Mouse (Mus musculus): ENCODE data around the gene Ces3b. TPM values are rescaled to one million over a fixed set of nuclear protein-coding genes. Genes with fewer than 3 reads are reported as not detected.

The Ces3b gene
- not detected for polyA plus RNA-seq (2014; fragmentation: Illumina TruSeq; extraction: RNeasy Lipid Tissue Mini Kit (QIAGEN cat#74804); ENCODE audit: low read depth, low replicate concordance)

GRCm38 (mm10) chr8:105083449-105084050 lies at the start of gene Ces3b:
Gene Ces3b (plus strand): TSS chr8:105083753.

GRCm38 (mm10) chr8:105048371-105048854 lies 35.1 kb upstream of the Ces3b start, which contains the start of gene Ces3a:
Gene Ces3a (plus strand): TSS chr8:105048601.

GRCm38 (mm10) chr8:105131509-105131908 lies 48.0 kb downstream of the Ces3b start, which contains the start of gene Ces4a:
Gene Ces4a (plus strand): TSS chr8:105131800.

Other genes starting within 250 kb of the Ces3b start
- gene Ces2c, start 236.7 kb upstream of the Ces3b start, polyA plus RNA-seq (2014; fragmentation: Illumina TruSeq; extraction: RNeasy Lipid Tissue Mini Kit (QIAGEN cat#74804); ENCODE audit: low read depth, low replicate concordance), result 95.0 TPM
- 12.1 TPM for gene Ces2e, start 157.5 kb upstream of the Ces3b start, polyA plus RNA-seq (2014; fragmentation: Illumina TruSeq; extraction: RNeasy Lipid Tissue Mini Kit (QIAGEN cat#74804); ENCODE audit: low read depth, low replicate concordance)
- gene Ces2f, start 136.4 kb upstream of the Ces3b start, polyA plus RNA-seq (2014; fragmentation: Illumina TruSeq; extraction: RNeasy Lipid Tissue Mini Kit (QIAGEN cat#74804); ENCODE audit: low read depth, low replicate concordance), result 0.20 TPM
- 8.8 TPM for gene Ces2g, start 122.0 kb upstream of the Ces3b start, polyA plus RNA-seq (2014; fragmentation: Illumina TruSeq; extraction: RNeasy Lipid Tissue Mini Kit (QIAGEN cat#74804); ENCODE audit: low read depth, low replicate concordance)
- gene Ces2h, start 82.9 kb upstream of the Ces3b start, polyA plus RNA-seq (2014; fragmentation: Illumina TruSeq; extraction: RNeasy Lipid Tissue Mini Kit (QIAGEN cat#74804); ENCODE audit: low read depth, low replicate concordance), result 0.28 TPM
- not detected for gene Ces3a, start 35.2 kb upstream of the Ces3b start, polyA plus RNA-seq (2014; fragmentation: Illumina TruSeq; extraction: RNeasy Lipid Tissue Mini Kit (QIAGEN cat#74804); ENCODE audit: low read depth, low replicate concordance)
- gene Ces4a, start 48.0 kb downstream of the Ces3b start, polyA plus RNA-seq (2014; fragmentation: Illumina TruSeq; extraction: RNeasy Lipid Tissue Mini Kit (QIAGEN cat#74804); ENCODE audit: low read depth, low replicate concordance), result not detected
- 50.5 TPM for gene Cbfb, start 86.9 kb downstream of the Ces3b start, polyA plus RNA-seq (2014; fragmentation: Illumina TruSeq; extraction: RNeasy Lipid Tissue Mini Kit (QIAGEN cat#74804); ENCODE audit: low read depth, low replicate concordance)
- gene D230025D16Rik, start 141.4 kb downstream of the Ces3b start, polyA plus RNA-seq (2014; fragmentation: Illumina TruSeq; extraction: RNeasy Lipid Tissue Mini Kit (QIAGEN cat#74804); ENCODE audit: low read depth, low replicate concordance), result 33.1 TPM
- 0.81 TPM for gene B3gnt9, start 171.4 kb downstream of the Ces3b start, polyA plus RNA-seq (2014; fragmentation: Illumina TruSeq; extraction: RNeasy Lipid Tissue Mini Kit (QIAGEN cat#74804); ENCODE audit: low read depth, low replicate concordance)
- 0.69 TPM for gene Tradd, start 180.9 kb downstream of the Ces3b start, polyA plus RNA-seq (2014; fragmentation: Illumina TruSeq; extraction: RNeasy Lipid Tissue Mini Kit (QIAGEN cat#74804); ENCODE audit: low read depth, low replicate concordance)
- gene Fbxl8, start 180.9 kb downstream of the Ces3b start, polyA plus RNA-seq (2014; fragmentation: Illumina TruSeq; extraction: RNeasy Lipid Tissue Mini Kit (QIAGEN cat#74804); ENCODE audit: low read depth, low replicate concordance), result not detected
- gene Hsf4, start 186.0 kb downstream of the Ces3b start, polyA plus RNA-seq (2014; fragmentation: Illumina TruSeq; extraction: RNeasy Lipid Tissue Mini Kit (QIAGEN cat#74804); ENCODE audit: low read depth, low replicate concordance), result not detected
- gene Nol3, start 192.4 kb downstream of the Ces3b start, polyA plus RNA-seq (2014; fragmentation: Illumina TruSeq; extraction: RNeasy Lipid Tissue Mini Kit (QIAGEN cat#74804); ENCODE audit: low read depth, low replicate concordance), result 1.5 TPM
- gene 4931428F04Rik, start 206.1 kb downstream of the Ces3b start, polyA plus RNA-seq (2014; fragmentation: Illumina TruSeq; extraction: RNeasy Lipid Tissue Mini Kit (QIAGEN cat#74804); ENCODE audit: low read depth, low replicate concordance), result 0.28 TPM
- gene Exoc3l, start 212.3 kb downstream of the Ces3b start, polyA plus RNA-seq (2014; fragmentation: Illumina TruSeq; extraction: RNeasy Lipid Tissue Mini Kit (QIAGEN cat#74804); ENCODE audit: low read depth, low replicate concordance), result not detected
- gene E2f4, start 213.9 kb downstream of the Ces3b start, polyA plus RNA-seq (2014; fragmentation: Illumina TruSeq; extraction: RNeasy Lipid Tissue Mini Kit (QIAGEN cat#74804); ENCODE audit: low read depth, low replicate concordance), result 4.1 TPM
- gene Elmo3, start 221.8 kb downstream of the Ces3b start, polyA plus RNA-seq (2014; fragmentation: Illumina TruSeq; extraction: RNeasy Lipid Tissue Mini Kit (QIAGEN cat#74804); ENCODE audit: low read depth, low replicate concordance), result 4.1 TPM
- 0.16 TPM for gene Lrrc29, start 242.5 kb downstream of the Ces3b start, polyA plus RNA-seq (2014; fragmentation: Illumina TruSeq; extraction: RNeasy Lipid Tissue Mini Kit (QIAGEN cat#74804); ENCODE audit: low read depth, low replicate concordance)
- gene Tmem208, start 242.6 kb downstream of the Ces3b start, polyA plus RNA-seq (2014; fragmentation: Illumina TruSeq; extraction: RNeasy Lipid Tissue Mini Kit (QIAGEN cat#74804); ENCODE audit: low read depth, low replicate concordance), result 10.8 TPM

All from kidney, adult 10 weeks (tissue).